Mouse (Mus musculus) thymus, adult 2 months (tissue): ENCODE measurements around the gene Golga2.

ENCODE experiments used
- CTCF ChIP-seq: fragments of 200-500 bp; IDR thresholded peaks from 2 replicates; pipeline ENCODE4 v1.5.1; 2012; ENCODE audit warnings: mild to moderate bottlenecking, control low read depth, low read length, moderate library complexity, borderline replicate concordance; ENCODE audit not compliant: control insufficient read depth, poor library complexity, insufficient read depth; ENCODE audit errors: extremely low read depth
- POLR2A ChIP-seq: fragments of 200-500 bp; IDR thresholded peaks from 2 replicates; pipeline ENCODE4 v1.6.1; 2012; ENCODE audit warnings: mild to moderate bottlenecking, low read length, control low read depth, moderate library complexity; ENCODE audit not compliant: control insufficient read depth, poor library complexity, insufficient read depth; ENCODE audit errors: extremely low read depth

- TF ChIP-seq CTCF (no peak), POLR2A (no peak)
Measured at GRCm38 (mm10) chr2:32356216-32356615, 69.0 kb downstream of the Golga2 start.
